Mouse (Mus musculus): ENCODE data around the gene Msl1. TPM values are rescaled to one million over a fixed set of nuclear protein-coding genes. Genes with fewer than 3 reads are reported as not detected.

Msl1 gene
- total and polyA plus RNA-seq, 2 experiments from 2014 or later, result 24.1 to 94.6 TPM

- Histone ChIP-seq H3K4me1 (ENCODE audit: insufficient read depth) (peaks cover 31% of the 10 kb centered on the region), H3K4me3 (ENCODE audit: low read depth, low read length) (no peak overlapping the region), H3K9ac (0 out of 2 replicates have a peak overlapping the region, but pooled peaks have one; percentile 22), H3K9me3 (ENCODE audit: low read length) (no peaks in the 10 kb centered on the region), H3K27ac (ENCODE audit: low read depth, low read length) (peak overlapping the region; percentile 59), H3K27me3 (ENCODE audit: insufficient read depth, low read length) (no peaks in the 10 kb centered on the region), H3K4me2 (ENCODE audit: low read depth) (0 out of 2 replicates have a peak overlapping the region, but pooled peaks have one; percentile 3), H3K36me3 (ENCODE audit: insufficient read depth) (no peaks in the 10 kb centered on the region)
- 57% methylated on average over 10 of the region's 10 CpGs for WGBS
- DNase-seq (no peak), ATAC-seq (no peak)
- TF ChIP-seq CTCF (IDR thresholded peaks at IDR 0.05; ENCODE audit: low read depth), result no peak
Observed at GRCm38 (mm10) chr11:98785214-98785613, 10.1 kb upstream of the Msl1 start.

DNA sequence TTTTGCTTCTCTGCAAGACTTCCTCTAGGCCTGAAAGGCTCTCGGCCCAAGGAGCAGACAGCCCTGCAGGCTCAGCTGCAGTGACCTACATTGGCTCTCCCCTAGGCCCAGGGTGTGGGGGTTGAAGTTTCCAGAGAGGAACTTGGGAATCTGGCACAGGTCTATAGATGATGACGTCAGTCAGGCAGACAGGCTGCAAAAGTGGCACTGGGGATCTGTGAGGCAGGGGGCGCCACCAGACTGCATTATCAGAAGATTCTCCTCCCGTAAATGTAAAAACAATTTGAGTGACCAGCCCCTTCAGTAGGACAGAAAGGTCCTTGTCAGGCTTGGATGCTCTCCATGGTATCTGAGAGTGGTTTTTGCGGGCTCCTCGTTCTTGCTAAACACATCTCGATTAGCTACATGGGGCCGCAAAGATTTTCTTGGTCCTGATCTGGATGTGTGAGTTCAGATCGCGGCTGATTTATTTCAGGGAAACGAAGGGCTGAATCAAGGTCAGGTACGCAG lies 9.5 kb upstream of the Msl1 start:
- WGBS, result 7% methylated on average over 12 of the region's 12 CpGs
- ATAC-seq (peak; percentile 19; the same call in 1 of the 2 replicates), DNase-seq (peak; percentile 82)
- Histone ChIP-seq H3K9me3 (ENCODE audit: low read length) (no peaks in the 10 kb centered on the region), H3K9ac (peak overlapping the region; percentile 37), H3K27ac (ENCODE audit: low read depth, low read length) (peak overlapping the region; percentile 83), H3K4me2 (ENCODE audit: low read depth) (peak overlapping the region; percentile 41), H3K36me3 (ENCODE audit: insufficient read depth) (no peaks in the 10 kb centered on the region), H3K4me1 (ENCODE audit: insufficient read depth) (peaks cover 31% of the 10 kb centered on the region), H3K4me3 (ENCODE audit: low read depth, low read length) (peak overlapping the region; percentile 3), H3K27me3 (ENCODE audit: insufficient read depth, low read length) (no peaks in the 10 kb centered on the region)
- TF ChIP-seq CTCF (IDR thresholded peaks at IDR 0.05; ENCODE audit: low read depth), result peak; percentile 76

DNA sequence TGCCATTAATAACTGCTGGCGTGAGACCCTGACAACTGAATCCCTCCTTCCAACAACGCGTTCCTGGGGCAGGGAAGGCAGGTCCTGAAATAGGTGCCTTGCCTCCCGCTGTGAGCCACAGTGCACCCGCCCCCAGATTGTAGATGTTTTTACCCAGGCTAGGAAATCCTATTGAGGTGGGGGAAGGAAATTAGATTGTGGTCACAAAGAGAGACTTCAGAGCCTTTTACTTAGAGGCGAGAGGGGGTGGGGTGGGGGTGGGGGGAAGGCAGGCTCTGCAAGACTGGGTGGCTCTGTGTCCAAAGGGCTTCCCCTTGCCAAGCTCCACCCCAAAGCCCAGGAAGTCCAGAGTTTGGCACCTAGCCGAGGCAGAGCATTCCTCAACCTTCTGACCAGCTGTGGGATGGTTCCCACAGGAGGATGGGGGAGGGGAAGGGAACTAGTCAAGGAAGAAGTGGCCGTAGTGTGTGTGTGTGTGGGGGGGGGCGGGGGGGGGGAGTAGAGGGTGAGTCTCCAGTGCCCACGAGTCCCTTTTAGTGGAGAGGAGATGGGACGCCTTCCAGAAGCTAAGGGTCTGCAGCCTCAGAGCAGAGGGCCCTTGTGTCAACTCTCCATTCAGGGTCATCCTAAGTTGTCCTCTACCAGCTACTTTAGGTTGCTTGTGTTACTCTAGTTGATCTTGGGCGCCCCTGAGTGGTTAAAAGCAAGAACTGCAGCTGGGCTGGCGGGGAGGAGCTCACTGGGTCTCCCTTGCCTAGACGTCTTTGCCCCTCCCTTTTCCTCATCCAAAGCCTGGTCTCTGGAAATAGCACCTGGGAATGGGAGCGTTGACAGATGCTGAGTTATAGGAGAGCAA lies 8.7 kb upstream of the Msl1 start:
- H3K4me3 ChIP-seq (ENCODE audit: low read depth, low read length), result peak overlapping the region; percentile 3
- WGBS, result 2% methylated on average over 15 of the region's 15 CpGs
- H3K4me1 ChIP-seq (ENCODE audit: insufficient read depth), result peaks cover 29% of the 10 kb centered on the region
- peak overlapping the region; percentile 41 for H3K4me2 ChIP-seq (ENCODE audit: low read depth)
- no peaks in the 10 kb centered on the region for H3K27me3 ChIP-seq (ENCODE audit: insufficient read depth, low read length)
- DNase-seq (peak; percentile 96), ATAC-seq (peak; percentile 38)
- peak overlapping the region; percentile 83 for H3K27ac ChIP-seq (ENCODE audit: low read depth, low read length)
- peak; percentile 88 for TF ChIP-seq CTCF (IDR thresholded peaks at IDR 0.05; ENCODE audit: low read depth)
- H3K36me3 ChIP-seq (ENCODE audit: insufficient read depth), result no peaks in the 10 kb centered on the region
- H3K9ac ChIP-seq, result peak overlapping the region; percentile 37
- no peaks in the 10 kb centered on the region for H3K9me3 ChIP-seq (ENCODE audit: low read length)

DNA sequence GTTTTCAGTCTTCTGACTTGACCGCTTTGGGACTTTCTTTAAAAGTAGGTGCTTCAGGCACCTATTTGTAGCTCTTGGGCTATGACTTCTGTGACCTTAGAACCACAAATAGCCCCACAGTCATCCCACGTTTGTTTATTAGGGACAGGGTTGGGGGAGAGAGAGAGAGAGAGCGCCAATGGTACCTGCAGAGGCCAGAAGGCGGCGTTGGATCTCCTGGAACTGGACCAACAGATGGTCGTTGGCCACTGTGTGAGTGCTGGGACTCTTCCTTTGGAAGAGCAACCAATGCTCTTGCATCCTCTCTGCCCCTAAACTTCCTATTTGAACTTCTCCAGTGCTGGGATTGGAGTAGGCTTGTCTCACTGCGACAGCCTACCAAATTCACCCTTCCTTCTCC lies 8.1 kb upstream of the Msl1 start:
- no peaks in the 10 kb centered on the region for H3K27me3 ChIP-seq (ENCODE audit: insufficient read depth, low read length)
- no peak overlapping the region for H3K9ac ChIP-seq
- peak overlapping the region; percentile 41 for H3K4me2 ChIP-seq (ENCODE audit: low read depth)
- no peaks in the 10 kb centered on the region for H3K36me3 ChIP-seq (ENCODE audit: insufficient read depth)
- no peak for TF ChIP-seq CTCF (IDR thresholded peaks at IDR 0.05; ENCODE audit: low read depth)
- no peak overlapping the region for H3K27ac ChIP-seq (ENCODE audit: low read depth, low read length)
- DNase-seq, result no peak
- ATAC-seq, result no peak
- H3K4me1 ChIP-seq (ENCODE audit: insufficient read depth), result peaks cover 22% of the 10 kb centered on the region
- no peaks in the 10 kb centered on the region for H3K9me3 ChIP-seq (ENCODE audit: low read length)
- H3K4me3 ChIP-seq (ENCODE audit: low read depth, low read length), result no peak overlapping the region
- WGBS, result 39% methylated on average over 7 of the region's 7 CpGs

GRCm38 (mm10) chr11:98787691-98788090 lies 7.6 kb upstream of the Msl1 start:
- no peaks in the 10 kb centered on the region for H3K9me3 ChIP-seq (ENCODE audit: low read length)
- H3K27ac ChIP-seq (ENCODE audit: low read depth, low read length), result no peak overlapping the region
- ATAC-seq, result no peak
- H3K36me3 ChIP-seq (ENCODE audit: insufficient read depth), result no peaks in the 10 kb centered on the region
- no peak overlapping the region for H3K9ac ChIP-seq
- TF ChIP-seq CTCF (IDR thresholded peaks at IDR 0.05; ENCODE audit: low read depth), result peak; percentile 59
- H3K27me3 ChIP-seq (ENCODE audit: insufficient read depth, low read length), result no peaks in the 10 kb centered on the region
- DNase-seq, result peak; percentile 31
- peaks cover 18% of the 10 kb centered on the region for H3K4me1 ChIP-seq (ENCODE audit: insufficient read depth)
- H3K4me2 ChIP-seq (ENCODE audit: low read depth), result no peak overlapping the region
- WGBS, result 84% methylated on average over 1 of the region's 1 CpGs
- no peak overlapping the region for H3K4me3 ChIP-seq (ENCODE audit: low read depth, low read length)

DNA sequence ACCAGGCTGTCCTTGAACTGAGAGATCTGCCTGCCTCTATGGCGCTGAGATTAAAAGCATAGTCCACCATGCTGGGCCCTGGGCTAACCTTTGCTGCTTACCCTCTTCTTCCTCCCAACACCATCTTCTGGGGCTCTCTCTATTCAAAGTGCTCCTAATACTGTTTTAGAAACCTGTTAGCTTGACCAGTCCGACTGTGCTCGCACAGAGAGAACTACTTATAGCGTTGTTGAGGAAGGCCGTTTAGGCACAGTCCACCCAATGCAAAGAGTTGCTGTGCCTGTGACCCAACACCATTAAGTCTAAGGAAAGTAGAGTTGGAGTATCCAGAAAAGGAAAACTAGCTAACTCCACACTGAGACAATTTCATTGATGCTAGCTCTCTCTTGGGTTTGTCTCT lies 7.2 kb upstream of the Msl1 start:
- 0 out of 2 replicates have a peak overlapping the region, but pooled peaks have one; percentile 25 for H3K9ac ChIP-seq
- H3K27ac ChIP-seq (ENCODE audit: low read depth, low read length), result 0 out of 2 replicates have a peak overlapping the region, but pooled peaks have one; percentile 64
- no peak for DNase-seq
- H3K27me3 ChIP-seq (ENCODE audit: insufficient read depth, low read length), result no peaks in the 10 kb centered on the region
- no peaks in the 10 kb centered on the region for H3K36me3 ChIP-seq (ENCODE audit: insufficient read depth)
- H3K9me3 ChIP-seq (ENCODE audit: low read length), result no peaks in the 10 kb centered on the region
- H3K4me1 ChIP-seq (ENCODE audit: insufficient read depth), result peaks cover 13% of the 10 kb centered on the region
- no peak for ATAC-seq
- 0 out of 2 replicates have a peak overlapping the region, but pooled peaks have one; percentile 98 for H3K4me2 ChIP-seq (ENCODE audit: low read depth)
- 89% methylated on average over 5 of the region's 5 CpGs for WGBS
- TF ChIP-seq CTCF (IDR thresholded peaks at IDR 0.05; ENCODE audit: low read depth), result no peak
- no peak overlapping the region for H3K4me3 ChIP-seq (ENCODE audit: low read depth, low read length)
